Mouse (Mus musculus) embryo, embryonic 10 days (tissue): ENCODE data around the gene Gm9125.
"Not testable (repeated sequence)": the region's sequence is repeated elsewhere in the genome, so short reads cannot be mapped to it uniquely, and the experiment has no call there.

Source experiments
- DNase-seq: peaks from one replicate; pipeline ENCODE4 v3.0.0-alpha.2; 2015; ENCODE audit warnings: low spot score

Gene Gm9125

DNA sequence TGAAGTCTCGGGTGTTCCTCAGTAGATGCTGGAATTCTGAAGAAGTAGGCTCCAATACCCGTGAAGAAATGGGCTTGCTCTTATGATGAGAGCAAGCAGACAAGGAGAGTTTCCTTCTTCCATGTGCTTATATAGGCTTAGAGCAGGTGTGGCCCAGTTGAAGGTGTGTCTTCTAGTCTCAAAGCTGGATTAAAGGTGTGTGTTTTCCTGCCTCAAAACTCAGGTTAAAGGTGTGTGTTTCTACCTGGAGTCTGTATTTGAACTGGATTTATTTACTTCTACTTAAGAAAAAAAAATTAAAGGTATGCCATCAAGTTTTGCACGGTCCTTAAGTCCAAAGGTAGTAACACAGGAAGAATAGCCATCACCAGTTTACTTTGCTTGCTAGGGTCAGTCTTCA lies at the start of gene Gm9125:
Gene Gm9125, minus strand, starts transcription at position 101 of the 400 bp plus-strand sequence.
- not testable (repeated sequence) for DNase-seq

DNA sequence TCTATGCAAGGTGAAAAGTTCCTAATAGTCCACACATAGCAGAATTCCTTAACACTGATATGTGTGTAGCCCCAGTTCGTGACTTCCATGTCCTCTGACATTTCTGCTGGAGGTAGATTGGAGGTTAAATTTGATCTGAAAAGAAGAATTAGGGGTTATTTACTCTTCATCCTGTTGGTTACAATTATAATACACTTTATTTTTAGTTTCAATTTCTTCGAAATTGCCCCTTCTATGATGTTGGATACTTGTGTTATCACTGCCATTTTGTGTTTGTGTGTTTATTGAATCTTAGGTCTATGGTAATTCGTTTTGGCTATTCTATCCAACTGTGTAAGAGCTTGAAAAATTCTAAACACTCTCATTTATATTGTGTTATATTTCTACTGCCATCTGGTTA lies 17.9 kb upstream of the Gm9125 start, which contains the start of gene Gm10697:
Gene Gm10697, minus strand, starts transcription at position 101 of the 400 bp plus-strand sequence.
- not testable (repeated sequence) for DNase-seq

DNA sequence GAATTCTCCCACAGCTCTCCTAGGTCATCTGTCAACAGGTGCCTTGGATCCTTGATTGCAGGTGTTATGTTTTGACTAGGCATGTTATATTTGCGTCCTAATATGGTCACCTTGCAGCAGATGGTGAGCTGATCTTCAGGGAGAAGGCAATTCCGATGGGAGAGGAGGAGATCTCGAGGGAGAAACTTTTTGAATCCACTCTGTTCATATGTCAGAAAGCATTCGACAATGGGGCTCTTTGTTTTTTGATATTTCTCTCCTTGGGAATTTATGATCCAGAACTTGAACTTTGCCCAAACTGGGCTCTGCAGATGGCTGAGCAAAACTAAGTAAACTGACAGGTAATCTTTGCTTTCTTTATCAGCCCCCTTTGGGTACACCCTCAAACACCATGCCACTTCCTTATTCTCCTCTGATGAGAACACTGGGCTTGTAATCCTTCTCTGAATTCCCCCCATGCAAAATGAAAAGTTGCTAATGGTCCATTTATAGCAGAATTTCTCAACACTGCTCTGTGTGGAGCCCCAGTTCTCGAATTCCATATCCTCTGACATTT lies 5.0 kb downstream of the Gm9125 start:
- not testable (repeated sequence) for DNase-seq

DNA sequence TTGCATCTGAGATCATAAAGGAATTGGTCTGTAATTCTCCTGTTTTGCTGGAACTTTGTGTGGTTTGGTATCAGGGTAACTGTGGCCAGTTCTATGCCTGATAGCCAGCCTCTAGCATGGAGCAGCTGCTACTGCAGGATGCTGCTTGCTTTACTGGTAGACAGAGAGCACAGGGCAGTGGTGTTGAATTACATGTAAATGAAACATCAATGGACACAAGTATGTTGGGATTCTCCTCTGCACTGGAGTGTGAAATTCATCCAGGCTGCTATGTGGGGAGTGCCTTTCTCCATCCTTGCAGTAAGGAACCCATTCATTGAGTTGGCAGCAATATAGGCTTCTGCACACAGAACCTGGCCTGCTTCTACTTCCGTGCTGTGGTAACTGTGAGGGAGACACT lies 16.4 kb downstream of the Gm9125 start:
- not testable (repeated sequence) for DNase-seq

DNA sequence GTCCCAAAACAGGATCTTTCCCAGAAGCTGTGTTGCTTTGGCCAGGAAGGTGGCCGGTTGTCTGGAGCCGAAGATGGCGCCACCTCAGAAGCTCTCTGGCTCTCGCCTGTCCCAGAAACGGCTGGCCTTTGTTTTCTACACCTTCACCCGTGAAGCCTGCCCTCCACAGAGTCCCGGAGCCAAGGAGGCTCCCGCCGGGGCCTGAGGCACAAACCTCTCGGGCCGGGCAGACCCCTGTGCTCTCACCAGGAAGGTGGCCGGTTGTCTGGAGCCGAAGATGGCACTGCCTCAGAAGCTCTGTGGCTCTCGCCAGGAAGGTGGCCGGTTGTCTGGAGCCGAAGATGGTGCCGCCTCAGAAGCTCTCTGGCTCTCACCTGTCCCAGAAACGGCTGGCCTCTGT lies 20.3 kb downstream of the Gm9125 start:
- not testable (repeated sequence) for DNase-seq
